Mouse (Mus musculus) kidney, postnatal 25 days (tissue): ENCODE results near the gene Mri1.

Source experiments
- DNase-seq, 2 experiments: peaks; one replicate each; pipeline ENCODE4 v3.0.0; 2021; ENCODE audit warnings: mixed read lengths in 2 of 2

Mri1 gene

DNA sequence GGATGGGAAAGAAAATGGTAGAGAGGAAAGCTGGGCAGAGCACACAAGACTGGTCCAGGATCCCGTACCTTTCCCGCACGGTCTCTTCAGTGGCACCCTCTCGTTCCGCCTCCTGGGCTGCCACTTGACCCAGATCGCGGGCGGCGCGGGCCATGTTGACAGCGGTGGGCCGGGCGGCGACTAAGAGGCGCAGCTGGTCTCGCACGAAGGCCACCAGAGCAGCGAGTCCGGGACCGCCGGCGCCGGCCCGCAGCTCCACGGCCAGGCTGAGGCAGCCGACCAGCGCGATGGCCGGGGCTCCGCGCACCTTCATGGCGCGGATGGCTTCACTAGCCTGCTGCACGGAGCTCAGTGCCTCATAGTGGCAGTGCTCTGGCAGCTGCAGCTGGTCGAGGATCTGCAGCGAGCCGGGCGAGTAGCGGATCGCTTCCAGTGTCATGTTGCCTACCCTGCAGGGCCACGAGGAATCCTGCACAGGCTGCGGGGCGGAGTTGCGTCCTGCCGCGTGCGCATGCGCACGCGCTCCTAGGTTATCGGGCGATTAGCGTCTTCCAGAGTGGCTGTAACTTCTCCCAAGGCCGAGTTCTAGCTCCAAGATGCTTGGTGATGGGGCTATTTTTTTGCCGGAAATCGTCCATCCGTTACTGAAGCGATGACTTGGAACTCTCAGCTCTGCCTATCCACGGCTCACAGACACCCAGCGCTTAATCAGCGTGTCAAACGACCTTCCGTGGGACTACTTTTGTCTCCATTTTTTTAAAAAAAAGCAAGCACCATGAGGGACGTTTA, at the start of gene Mri1:
TSS of gene Mri1 (minus strand) at position 505 of the 789 bp plus-strand sequence.
- peak; percentile 84 to 92 for DNase-seq

DNA sequence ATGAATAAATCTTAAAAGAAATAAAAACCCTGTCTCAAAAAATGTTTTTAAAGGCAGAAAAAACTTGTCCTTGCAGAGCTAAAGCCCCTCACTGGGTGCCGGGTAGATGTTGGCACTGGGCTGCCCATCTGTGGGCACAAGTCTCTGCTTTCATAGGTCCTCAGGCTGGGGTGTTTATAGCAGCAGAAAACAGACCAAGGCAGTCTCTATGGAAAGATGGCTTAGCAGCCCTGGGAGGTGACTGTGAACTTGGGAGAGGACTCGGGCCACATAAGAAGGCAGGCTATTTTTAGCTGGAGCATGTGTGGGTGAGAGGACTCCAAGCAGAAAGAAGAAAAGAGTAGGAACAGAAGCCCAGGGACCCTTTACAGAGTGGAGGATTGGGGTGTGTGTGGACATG, 46.8 kb upstream of the Mri1 start:
- no peak for DNase-seq

DNA sequence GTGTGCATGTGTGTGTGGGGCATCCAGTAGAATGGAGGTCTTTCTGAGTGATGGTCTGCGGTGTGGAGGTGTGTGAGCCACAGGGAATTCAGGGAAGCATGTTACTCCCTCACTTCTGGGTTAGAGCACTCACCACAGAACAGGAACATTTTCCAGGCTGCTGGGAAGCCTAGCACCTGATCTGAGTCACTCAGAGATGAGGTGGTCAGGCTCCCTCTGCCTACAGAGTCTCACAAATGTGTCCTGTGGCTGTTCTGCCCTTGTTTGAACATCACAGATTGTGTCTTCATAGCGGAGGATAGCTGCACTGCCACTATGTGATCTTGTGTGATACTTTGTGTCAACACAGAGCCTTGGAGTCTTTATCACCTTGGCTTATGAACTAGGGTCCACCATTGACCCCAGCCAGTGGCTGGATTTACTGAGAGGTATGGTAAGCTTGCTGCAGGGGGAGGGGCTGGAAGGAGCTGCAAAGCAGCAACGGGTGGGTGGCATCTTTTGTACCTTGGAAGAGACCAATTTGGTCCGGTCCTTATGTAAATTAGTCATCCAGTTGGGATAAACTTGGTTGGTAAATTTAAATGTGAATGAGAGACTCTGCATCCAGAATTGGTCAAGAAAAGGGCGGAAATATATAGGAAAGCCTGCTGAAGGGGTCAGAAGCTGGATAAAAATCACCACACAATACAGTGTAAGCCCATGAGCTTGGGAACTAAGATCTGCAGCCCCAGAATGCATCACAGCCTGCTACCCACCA, 40.1 kb upstream of the Mri1 start:
- DNase-seq, result no peak

DNA sequence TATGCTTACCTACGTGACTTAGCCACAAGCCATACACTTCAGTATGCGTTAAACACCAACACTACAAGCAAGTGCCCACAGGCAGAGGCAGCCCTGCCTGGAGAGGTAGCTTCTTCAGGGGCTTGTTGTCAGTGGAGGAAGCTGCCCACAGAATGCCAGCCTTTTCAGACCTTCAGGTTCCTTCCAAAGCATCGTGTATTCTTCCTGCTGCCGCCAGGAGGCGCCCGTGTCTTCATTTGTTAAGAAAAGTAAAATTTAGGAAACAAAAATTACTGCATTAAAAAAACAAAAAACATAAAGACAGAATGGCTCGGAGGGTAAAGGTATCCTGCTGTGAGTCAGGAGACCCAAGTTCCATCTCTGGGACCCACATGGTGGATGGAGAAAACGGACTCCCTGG, 34.6 kb upstream of the Mri1 start:
- DNase-seq, result peak; percentile 54 to 60

DNA sequence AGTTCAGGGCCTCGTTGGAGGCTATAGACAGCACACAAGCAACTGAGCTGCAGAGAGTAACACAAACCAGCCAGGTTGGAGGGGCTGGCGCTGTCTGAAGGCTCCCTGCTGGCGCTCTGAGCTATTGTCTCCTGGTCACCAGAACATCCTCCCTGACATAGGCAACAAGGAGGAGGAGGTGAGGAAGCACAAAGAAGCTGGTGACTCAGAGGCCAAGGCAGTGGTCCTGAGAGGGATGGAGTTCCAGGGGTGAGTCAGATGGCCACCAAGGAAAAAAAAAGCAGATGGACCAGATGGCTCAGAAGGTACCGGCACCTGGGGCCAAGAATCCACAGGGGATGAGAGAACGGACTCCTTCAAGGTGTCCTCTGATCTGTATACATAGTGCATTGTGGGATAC, 34.0 kb upstream of the Mri1 start:
- DNase-seq, result no peak

DNA sequence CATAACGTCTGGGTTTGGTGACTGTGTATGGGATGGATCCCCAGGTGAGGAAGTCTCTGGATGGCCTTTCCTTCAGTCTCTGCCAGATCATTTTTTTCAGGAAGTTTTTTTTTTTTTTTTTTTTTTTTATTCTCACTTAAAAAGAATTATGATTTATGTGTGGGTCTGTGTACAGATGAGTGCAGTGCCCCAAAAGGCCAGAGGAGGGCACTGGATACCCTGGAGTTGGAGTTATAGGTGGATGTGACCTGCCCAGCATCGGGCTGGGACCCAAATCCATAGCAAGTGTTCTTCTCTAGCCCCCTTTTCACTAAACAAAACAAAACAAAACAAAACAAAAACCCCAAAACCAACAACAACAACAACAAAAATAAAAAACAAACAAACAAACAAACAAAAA, 31.8 kb upstream of the Mri1 start:
- peak in 1 of 2 experiments; percentile 31 for DNase-seq

DNA sequence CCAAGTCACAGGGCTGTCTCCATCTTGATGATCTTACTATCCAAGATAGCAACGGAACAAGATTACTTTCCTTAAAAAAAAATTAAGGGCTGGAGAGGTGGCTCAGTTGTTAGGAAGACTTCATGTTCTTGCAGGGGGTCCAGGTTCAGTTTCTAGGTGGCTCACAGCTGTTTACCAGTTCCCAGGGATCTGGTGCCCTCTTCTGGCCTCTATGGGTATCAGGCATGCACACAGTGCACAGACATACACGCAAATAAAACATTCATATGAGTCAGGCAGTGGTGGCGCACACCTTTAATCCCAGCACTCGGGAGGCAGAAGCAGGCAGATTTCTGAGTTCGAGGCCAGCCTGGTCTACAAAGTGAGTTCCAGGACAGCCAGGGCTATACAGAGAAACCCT, 28.5 kb upstream of the Mri1 start:
- DNase-seq, result peak; percentile 54 to 71

DNA sequence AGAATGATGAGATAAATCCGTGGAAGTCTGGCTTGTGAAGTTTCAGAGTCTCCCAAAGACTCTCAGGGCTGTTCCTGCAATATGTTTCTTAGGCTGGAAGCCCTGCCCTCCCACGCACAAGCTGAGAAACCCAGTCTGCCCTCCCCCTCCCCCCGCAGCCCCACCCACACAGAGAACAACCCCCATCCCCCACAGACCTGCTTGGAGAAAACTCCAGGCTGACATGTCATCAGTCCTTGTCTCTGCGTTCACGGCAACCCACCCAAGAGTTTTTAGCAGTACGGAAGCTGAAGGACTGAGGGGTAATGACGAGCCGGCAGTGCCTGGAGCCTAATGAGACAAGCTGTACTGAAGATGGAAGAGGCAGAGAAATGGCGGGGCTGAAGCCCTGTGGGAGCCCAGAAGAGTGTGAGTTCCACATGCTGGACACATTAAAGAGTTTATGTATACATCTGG, 27.5 kb upstream of the Mri1 start:
- peak; percentile 8 to 26 for DNase-seq

DNA sequence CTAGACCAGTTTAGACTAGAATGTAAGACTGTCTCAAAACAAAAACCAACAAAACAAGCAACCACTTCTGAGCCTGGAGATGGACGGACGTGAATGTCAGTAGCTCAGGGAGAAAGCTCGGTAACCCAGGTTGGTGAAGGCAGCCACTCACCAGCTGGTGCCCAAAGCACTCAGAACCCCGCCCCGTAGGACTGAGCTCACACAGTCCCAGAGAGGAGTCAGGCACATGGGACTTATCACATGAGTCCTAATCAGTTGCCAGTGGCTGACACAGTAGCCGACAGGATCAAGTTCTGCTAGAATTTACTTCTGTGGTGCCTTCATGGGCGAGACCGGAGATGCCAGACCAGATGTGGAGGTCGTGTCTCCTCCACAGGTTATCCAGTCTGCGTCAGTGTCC, 23.7 kb upstream of the Mri1 start:
- peak in 1 of 2 experiments; percentile 34 for DNase-seq

DNA sequence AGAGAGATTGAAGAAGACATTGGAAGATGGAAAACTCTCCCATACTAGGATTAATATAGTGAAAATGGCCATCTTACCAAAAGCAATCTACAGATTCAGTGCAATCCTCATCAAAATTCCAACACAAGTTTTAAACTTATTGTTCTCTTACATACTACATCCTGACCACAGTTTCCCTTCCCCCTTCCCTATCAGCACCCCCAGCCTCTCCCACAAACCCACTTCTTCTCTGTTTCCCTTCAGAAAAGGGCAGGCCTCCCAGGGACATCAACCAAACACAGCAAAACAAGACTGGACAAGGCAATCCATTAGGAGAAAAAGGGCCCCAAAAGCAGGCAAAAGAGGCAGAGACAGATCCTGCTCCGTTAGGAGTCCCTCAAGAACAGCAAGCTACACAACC, 19.3 kb upstream of the Mri1 start:
- DNase-seq, result peak in 1 of 2 experiments; percentile 6

DNA sequence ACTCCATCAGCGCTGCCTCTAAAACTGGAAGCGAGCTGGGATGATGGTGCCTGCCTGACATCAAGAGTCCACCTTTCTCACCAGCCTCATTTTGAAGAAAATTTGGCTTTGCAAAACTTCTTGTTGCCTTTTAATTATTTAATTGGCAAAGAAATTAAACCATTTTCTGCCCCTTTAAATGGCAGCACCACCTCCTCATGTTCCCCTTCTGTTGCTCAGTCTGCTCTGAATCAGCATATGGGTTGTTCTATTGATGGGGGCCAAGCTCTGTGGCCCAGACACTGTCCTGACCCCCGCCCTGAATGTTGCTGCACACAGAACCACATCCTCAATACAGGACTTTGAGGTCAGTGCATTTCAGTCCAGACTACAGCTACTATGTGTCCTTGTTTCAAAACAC, 16.8 kb upstream of the Mri1 start:
- no peak for DNase-seq

DNA sequence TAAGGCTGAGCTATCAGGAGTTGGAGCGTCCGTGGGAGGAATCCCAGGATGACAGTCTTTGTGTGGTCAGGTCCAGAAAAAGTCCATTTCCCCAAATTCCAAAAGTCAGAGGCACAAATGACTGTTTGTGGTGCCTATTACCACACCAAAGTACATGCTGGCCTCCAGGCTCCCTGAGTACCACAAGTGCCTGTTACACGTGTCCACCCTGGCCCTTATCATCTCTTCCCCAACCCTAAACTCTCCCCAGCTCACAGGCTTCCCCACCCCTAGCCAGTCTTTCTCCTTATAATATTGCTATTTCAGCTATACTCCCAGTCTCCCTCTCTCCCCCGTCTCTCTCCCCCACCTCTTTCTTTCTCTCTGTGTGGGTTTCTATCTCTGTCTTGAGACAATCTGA, 15.2 kb upstream of the Mri1 start:
- DNase-seq, result no peak

DNA sequence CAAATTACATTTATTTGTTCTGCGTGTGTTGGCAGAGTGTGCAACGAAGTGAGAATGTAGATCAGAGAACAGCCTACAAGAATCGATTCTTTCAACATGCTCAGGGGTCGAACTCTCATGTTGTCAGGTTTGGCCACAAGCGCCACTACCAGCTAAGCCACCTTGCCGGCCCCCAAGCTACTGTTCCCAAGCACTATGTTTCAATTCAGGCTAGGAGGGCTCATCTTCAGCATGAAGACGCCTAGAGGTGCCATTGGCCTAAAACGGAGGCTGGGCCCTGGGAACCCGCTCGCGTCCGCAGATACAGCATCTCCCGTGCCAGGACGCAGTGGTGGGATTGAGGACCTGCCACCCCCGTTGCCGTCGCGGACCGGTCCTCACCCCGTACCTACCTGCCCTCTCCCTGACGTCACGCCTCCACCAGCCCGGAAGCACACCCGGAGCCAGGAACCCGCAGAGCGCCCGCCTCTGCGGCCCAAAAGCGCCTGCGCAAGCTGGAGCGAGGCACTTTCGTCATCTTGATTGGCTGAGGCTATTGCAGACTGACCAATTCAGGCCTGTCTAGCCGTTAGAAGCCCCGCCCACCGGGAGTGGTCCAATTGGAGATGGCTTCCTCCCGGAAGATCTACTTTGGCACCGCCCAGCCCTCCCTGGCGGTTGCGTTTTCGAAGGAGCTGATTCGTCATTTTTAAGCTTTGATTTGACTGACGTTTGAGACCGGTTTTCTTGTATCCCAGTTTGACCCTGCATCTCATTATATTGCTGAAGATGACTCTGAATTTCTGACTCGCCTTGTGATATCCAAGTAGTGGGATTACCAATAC, 13.0 kb upstream of the Mri1 start, which contains the start of gene Ccdc130:
TSS of gene Ccdc130 (minus strand) at position 431 of the 824 bp plus-strand sequence.
- peak; percentile 100 for DNase-seq

DNA sequence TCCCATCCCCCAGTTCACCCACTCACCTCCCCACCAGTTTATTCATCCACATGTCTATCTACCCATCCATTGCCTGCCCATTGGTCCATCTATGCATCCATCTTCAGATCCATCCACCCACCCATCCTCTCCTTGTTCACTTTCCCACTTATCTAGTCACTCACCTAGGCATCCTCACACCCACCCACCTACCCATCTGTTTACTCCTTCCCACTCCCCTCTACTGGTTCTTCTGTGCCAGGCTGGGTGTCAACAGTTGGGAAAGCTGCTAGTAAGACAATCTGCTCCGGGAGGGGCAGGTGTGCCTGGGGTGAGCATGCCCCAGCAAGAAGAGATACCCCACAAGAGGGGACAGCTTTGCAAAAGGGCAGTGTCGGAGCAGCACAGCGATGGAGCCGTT, 4.0 kb upstream of the Mri1 start:
- DNase-seq, result no peak

DNA sequence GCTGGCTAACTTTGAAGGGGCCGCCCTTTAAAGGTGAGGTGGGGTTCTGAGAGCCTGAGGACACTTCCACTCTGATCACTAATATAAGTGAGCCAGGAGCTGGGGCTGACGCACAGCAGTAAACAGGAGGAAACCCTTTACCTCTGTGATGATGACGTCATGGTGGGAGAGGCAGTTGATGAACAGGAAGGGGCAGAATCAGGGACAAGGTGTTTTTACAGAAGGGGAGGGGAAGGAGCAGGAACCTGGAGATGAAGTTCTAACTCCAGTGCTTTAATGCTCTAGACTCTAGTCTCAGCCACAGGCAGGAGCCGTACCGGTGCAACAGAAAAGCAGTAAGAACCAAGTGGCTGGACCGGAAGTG, 686 bp downstream of the Mri1 start:
- DNase-seq, result peak; percentile 13 to 53

DNA sequence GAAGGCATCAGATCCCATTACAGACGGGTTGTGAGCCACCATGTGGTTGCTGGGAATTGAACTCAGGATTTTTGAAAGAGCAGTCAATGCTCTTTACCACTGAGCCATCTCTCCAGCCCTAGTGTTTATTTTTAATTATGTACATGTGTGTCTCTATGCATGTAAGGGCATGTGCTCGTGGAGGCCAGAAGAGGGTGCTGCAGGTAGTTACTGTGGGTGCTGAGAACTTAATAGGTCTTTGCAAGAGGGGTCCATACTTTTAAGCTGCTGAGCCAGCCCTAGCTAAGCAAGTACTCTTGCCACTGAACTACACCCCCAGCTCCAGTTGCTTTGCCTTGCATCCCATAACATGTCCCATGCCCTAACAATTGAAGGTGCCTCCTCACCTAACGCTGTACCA, 1.3 kb downstream of the Mri1 start:
- DNase-seq, result no peak

DNA sequence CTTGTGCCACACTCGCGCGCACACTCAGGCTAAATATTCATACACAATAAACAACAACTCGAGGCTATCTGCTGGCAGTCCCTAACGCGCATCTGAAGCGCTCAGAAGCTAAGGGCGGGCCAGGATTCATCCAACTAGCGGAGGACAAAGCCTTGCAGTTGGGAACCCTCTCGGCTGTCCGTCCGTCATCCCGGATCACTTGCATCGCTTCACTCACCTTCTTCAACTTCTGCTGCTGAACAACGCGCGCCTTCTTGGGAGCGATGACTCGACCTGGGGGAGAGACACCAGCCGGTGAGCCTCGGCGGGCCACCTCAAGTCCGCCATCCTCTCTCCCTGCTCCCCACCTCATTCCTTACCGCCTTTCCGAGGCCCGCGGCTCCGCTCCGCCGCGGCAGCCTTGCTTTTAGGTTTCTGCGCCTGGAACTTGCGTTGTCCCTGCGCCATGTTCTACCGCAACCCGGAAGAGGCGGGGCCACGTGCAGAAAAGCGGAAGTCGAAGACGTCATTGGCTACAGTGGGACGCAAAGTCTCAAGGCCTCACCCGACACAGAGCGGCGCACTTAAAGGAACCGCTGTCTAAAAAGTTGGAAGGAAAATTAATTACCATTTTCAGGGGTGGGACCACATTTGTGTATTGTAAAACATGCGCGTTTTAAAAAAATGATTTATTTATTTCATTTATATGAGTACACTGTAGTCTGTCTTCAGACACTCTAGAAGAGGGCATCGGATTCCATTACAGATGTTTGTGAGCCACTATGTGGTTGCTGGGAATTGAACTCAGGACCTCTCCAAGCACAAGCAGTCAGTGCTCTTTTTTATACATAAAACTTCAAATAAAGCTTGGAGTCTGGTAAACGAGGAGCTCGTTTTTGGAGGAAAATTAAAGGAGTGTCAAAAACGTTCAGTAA, 7.6 kb downstream of the Mri1 start, which contains the start of gene D8Ertd738e:
TSS of gene D8Ertd738e (minus strand) at position 463 of the 914 bp plus-strand sequence.
- peak; percentile 91 to 95 for DNase-seq

DNA sequence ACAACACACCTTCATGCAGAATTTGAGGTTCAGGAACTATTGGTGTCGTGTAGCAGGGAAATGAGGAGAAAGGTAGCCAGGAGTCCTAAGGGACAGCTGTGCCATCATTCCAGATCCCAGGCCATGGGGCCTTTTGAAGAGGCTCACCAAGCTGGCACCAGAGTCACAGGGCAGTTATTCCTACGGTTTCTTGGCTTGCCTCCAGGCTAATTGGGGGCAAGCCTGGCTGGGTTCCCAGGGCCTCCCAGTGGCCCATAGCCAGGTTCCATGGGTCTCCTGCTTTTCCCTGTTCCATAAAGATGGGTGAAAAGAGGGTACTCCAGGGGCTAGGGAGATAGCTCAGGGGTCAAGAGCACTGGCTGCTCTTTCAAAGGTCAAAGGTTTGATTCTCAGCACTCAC, 15.3 kb downstream of the Mri1 start:
- peak; percentile 73 for DNase-seq

DNA sequence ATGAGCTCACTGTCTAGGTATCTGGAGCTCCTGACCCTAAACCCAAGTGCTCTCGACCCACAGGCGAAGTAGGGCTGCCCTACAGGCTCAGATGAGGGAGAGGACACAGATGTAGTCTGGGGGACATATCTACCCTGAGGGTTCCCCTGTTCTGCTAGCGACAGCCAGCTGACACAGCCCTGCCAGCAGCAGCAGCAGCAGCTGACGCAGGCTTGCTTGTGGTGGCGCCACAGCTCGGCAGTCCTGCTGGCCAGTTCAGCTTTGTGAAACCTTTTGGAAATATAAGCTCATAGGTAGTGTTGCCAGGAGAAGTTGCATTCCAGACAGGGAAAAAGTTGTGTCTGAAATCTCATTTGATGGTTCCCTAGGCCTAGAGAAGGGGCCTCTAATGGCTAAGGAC, 16.0 kb downstream of the Mri1 start:
- no peak for DNase-seq

DNA sequence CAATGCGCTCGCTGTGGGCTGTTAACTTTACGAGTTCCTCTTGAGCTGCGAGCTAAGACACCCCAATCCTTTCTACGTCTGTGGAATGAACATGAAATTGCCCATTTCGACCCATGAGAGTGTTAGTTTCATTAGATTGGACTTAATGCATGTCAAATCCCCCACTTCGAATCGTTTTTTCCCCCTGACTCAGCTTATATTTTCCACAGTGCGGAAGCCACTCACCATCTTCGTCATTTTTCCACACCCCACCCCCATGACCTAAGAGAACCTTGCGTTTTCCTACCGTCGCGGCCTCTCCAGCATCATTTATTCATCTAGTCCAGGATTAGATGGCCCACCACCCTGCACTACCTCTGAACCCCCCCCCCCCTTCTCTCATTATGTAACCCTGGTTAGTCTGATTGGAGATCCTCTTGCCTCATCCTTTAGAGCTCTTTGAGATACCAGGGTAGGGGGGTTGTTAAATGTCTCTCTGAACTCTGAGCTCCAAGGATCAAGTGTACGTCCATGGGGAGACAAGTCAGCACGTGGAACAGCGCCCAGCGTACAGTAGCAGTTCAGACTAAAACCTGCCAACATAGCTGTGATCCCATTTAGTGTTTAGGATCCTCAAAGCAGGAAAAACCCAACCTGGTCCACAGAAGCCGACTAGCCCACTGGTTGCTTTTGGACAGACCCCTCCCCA, 19.4 kb downstream of the Mri1 start:
- DNase-seq, result peak in 1 of 2 experiments; percentile 10

DNA sequence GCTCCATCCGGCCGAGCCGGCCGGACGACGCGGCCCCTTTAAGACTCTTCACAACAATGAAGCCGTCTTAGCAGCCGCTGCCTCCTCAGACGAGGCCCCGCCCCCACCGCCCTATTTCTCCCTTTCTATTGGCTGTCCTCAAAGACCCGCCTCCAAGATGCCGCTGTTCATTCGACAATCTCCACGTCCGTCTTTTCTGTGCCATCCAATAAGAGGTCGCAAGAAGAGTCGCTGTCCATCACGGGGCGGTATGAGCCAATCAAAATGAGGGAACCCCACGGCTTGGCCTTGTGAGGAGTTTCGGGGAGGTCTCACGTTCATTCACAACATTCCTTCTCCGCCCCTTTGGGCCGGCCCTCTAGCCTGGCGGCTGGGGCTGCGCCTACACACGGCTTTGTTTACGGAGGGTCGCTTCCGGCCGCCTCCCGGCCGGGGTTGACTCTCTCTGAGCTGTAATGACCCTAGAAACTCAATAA, 20.1 kb downstream of the Mri1 start, which contains the start of gene Zswim4:
TSS of gene Zswim4 (minus strand) at position 58 of the 476 bp plus-strand sequence.
- DNase-seq, result peak; percentile 98 to 99
